Mouse (Mus musculus) bone marrow macrophage, adult 2 months (primary cell): ENCODE measurements around the gene Insl5.

Experiments used
- CTCF ChIP-seq: IDR thresholded peaks from 2 replicates; pipeline ENCODE4 v1.5.1; 2012; ENCODE audit warnings: low read depth, mild to moderate bottlenecking, low read length, moderate library complexity
- POLR2A ChIP-seq: IDR thresholded peaks from 2 replicates; pipeline ENCODE4 v1.6.1; 2012; ENCODE audit warnings: mild to moderate bottlenecking, low read depth, low read length, borderline replicate concordance

DNA sequence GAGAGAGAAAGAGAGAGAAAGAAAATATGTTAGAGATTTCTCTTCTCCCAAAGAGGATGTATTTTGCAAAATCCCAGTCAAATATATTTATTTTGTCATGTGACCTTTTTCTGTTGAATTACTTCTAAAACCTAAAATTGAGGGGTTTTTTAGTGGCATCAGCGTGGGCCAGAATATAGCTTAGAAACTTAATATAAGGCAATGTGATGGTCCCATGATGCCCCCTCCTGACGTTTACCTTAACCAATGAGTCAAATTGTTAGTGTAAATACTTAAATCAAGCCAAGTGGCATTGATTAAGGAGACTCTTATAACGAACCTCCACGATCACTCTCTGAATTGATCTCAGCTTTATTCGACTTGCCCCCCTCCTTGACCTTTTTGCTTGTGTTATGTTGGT is 52.5 kb downstream of the Insl5 start:
- no peak for TF ChIP-seq CTCF
- no peak for TF ChIP-seq POLR2A
